Mouse (Mus musculus): ENCODE data around the gene St6galnac5. TPM values are rescaled to one million over a fixed set of nuclear protein-coding genes. Genes with fewer than 3 reads are reported as not detected.

The St6galnac5 gene
- polyA plus RNA-seq, 1 experiment, result not detected

DNA sequence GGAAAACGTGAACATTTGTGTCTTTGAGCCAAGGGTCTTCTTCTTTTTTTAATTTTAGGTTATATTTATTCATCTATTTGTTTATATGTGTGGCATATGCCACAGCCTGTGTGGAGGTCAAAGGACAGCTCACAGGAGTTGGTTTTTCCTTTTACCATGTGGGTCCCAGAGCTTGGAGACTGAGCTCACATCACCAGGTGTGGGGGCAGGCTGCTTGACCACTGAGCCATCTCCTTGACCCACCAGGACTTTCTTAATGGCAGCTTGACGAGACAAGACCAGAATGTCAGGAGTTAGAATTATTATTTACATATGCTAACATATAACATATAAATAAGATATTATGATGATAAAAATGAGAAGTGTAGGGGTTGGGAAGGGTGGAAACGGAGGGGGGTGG, 85.9 kb downstream of the St6galnac5 start:
- Histone ChIP-seq H3K27ac (ENCODE audit: insufficient read depth, low read depth, low read length) (no peak overlapping the region), H3K4me3 (ENCODE audit: insufficient read depth, low read depth, low read length) (no peak overlapping the region), H3K4me1 (ENCODE audit: control insufficient read depth, insufficient read depth, low read length) (no peaks in the 10 kb centered on the region)
- TF ChIP-seq POLR2A (IDR thresholded peaks at IDR 0.05; ENCODE audit: insufficient read depth, low read depth, low read length) (no peak), CTCF (IDR thresholded peaks at IDR 0.05; ENCODE audit: insufficient read depth, low read depth, low read length) (no peak)
- 81% methylated on average over 3 of the region's 3 CpGs for WGBS

DNA sequence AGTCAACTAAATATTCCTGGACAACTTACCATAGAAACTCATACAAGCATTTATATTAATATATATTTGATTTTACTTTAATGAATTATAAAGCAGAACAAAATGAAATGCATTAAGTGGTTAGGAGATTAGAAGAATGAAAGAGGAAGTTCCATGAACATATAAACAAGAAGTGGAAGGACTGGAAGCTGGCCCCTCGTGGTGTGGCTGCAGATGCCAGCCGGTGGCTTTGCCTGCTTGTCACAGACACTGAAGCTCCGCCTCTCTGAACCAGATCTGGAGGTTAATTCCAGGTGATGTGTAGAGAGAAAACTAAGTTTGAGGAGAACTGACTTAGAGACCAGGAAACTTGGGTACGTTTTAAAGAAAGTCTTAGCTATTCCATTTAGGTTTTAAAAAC, 87.1 kb downstream of the St6galnac5 start:
- Histone ChIP-seq H3K27ac (ENCODE audit: insufficient read depth, low read depth, low read length) (no peak overlapping the region), H3K4me3 (ENCODE audit: insufficient read depth, low read depth, low read length) (no peak overlapping the region), H3K4me1 (ENCODE audit: control insufficient read depth, insufficient read depth, low read length) (no peaks in the 10 kb centered on the region)
- TF ChIP-seq CTCF (IDR thresholded peaks at IDR 0.05; ENCODE audit: insufficient read depth, low read depth, low read length) (no peak), POLR2A (IDR thresholded peaks at IDR 0.05; ENCODE audit: insufficient read depth, low read depth, low read length) (no peak)
- WGBS, result 70% methylated on average over 4 of the region's 4 CpGs

DNA sequence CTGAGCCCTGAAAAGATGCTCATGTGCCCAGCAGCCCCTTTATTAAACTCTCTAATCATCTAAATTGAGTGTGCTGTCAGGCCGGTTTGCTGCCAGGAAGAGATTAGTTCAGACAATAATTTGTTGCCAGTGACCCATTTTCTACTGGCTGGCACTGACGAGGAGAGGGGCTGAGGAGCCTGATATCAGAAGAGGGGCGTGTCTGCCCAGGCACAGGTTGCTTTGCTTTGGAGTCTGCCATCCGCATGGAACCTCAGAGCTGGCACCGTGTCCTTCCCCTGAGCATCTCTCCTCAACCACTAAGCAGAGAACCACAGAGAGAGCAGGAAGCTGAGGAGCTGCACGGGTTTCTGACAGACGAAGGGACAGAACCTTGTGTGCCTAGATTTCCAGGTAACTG, 93.9 kb downstream of the St6galnac5 start:
- WGBS, result 77% methylated on average over 7 of the region's 7 CpGs
- no peak for TF ChIP-seq CTCF (IDR thresholded peaks at IDR 0.05; ENCODE audit: insufficient read depth, low read depth, low read length)
- Histone ChIP-seq H3K4me1 (ENCODE audit: control insufficient read depth, insufficient read depth, low read length) (peaks cover 7% of the 10 kb centered on the region), H3K27ac (ENCODE audit: insufficient read depth, low read depth, low read length) (no peak overlapping the region), H3K4me3 (ENCODE audit: insufficient read depth, low read depth, low read length) (no peak overlapping the region)

DNA sequence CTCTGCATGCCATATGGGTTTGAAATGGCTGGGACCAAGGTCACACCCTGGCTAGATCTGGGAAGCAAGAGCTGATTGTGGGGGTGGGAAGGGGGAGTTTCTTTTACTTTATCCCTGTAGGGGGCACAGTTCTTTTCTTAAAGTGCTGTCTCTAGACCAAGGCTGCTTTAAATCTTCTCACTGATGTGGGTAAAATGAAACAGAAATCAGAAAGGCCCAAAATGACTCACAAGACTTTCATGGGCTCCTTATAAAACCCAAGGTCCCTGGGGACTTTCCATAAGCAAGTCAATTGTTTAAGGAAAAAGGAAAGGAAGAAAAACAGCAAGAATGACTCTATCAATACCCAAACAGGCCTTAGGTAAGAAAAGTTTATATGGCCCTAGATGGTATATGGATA, 95.3 kb downstream of the St6galnac5 start:
- Histone ChIP-seq H3K4me1 (ENCODE audit: control insufficient read depth, insufficient read depth, low read length) (peaks cover 7% of the 10 kb centered on the region), H3K27ac (ENCODE audit: insufficient read depth, low read depth, low read length) (no peak overlapping the region), H3K4me3 (ENCODE audit: insufficient read depth, low read depth, low read length) (no peak overlapping the region)
- no peak for TF ChIP-seq CTCF (IDR thresholded peaks at IDR 0.05; ENCODE audit: insufficient read depth, low read depth, low read length)
- TF ChIP-seq POLR2A (IDR thresholded peaks at IDR 0.05; ENCODE audit: insufficient read depth, low read depth, low read length), result no peak

DNA sequence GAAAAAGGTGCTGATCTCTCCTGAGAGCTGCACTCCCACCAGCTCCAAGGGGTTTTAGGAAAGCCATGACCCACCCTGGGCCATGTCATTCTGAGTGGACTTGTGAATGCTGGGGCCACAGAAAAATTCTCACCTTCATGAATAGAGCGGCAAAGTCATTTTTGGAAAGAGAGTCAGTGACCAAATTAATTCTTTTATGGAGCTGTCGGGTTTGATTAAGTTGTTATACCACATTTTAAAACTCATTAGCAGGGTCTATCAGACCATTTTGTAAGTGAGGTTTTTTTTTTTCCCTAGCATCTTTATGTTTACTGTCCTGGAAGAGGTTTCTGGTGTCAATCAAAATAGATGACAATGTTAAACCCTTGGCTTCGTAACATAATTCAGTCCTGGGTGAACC, 98.5 kb downstream of the St6galnac5 start:
- WGBS, result 94% methylated on average over 3 of the region's 3 CpGs

DNA sequence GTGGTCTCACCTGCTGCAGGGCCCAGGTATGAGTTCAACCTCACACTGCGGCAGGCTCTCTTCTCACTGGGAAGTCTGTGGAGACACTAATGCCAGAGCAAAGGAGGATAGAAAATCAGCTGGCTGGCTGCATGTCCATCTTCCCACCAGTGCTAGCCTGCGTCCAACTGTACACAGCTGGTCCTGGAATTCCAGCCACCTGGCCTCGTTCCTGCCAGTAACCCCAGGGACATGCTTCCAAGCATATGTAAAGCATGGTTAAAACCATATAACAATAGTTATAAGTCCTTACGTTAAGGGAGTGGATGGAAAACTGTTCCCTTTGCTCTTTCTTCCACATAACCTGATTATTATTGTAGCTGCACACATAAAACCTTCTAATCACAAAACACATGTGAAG, 100.3 kb downstream of the St6galnac5 start:
- no peak overlapping the region for H3K27ac ChIP-seq (ENCODE audit: insufficient read depth, low read depth, low read length)
- WGBS, result 92% methylated on average over 4 of the region's 4 CpGs

More for the DNA sequence above, 98.5 kb downstream of the St6galnac5 start:
- no peak overlapping the region for H3K27ac ChIP-seq (ENCODE audit: insufficient read depth, low read depth, low read length)
- H3K4me1 ChIP-seq (ENCODE audit: control insufficient read depth, insufficient read depth, low read length), result peaks cover 9% of the 10 kb centered on the region
- TF ChIP-seq CTCF (IDR thresholded peaks at IDR 0.05; ENCODE audit: insufficient read depth, low read depth, low read length) (no peak), POLR2A (IDR thresholded peaks at IDR 0.05; ENCODE audit: insufficient read depth, low read depth, low read length) (no peak)
- no peak overlapping the region for H3K4me3 ChIP-seq (ENCODE audit: insufficient read depth, low read depth, low read length)

DNA sequence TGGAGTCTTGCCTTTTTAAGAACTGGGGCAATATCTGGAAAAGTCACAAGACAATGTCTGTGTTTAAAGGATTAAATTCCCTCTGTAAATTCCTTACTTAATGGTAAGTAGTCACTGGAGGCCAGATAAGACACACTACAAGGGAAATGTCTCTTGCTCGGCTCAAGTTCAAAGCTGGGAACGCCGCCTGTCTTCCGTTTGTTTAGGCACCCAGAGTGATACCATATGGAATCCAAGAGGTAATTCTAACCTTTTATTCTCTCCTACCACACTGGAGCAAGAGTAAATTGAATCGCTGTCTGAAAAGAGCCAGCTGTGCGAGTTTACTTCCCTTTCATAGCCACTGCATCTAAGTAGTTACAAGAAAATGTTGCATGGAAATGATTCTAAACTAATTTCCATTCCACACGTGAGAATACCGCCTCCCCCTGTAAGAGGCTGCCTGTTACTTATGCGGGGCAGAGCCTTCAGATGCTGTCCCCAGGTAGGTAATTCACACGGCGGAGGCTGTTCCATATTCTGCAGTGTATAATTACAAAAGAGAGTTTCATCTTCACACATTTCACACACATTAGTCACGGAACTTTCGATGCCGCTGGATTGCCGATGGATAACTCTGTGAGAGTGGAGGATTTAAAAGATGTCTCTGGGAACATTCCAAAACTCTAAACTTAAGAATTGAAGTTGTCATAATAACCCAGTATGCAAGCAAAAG, 101.8 kb downstream of the St6galnac5 start:
- Histone ChIP-seq H3K27ac (ENCODE audit: insufficient read depth, low read depth, low read length) (no peak overlapping the region), H3K4me1 (ENCODE audit: control insufficient read depth, insufficient read depth, low read length) (peaks cover 7% of the 10 kb centered on the region), H3K4me3 (ENCODE audit: insufficient read depth, low read depth, low read length) (no peak overlapping the region)
- TF ChIP-seq CTCF (IDR thresholded peaks at IDR 0.05; ENCODE audit: insufficient read depth, low read depth, low read length) (no peak), POLR2A (IDR thresholded peaks at IDR 0.05; ENCODE audit: insufficient read depth, low read depth, low read length) (no peak)
- 54% methylated on average over 15 of the region's 15 CpGs for WGBS

More for the DNA sequence above, 100.3 kb downstream of the St6galnac5 start:
- no peak overlapping the region for H3K4me3 ChIP-seq (ENCODE audit: insufficient read depth, low read depth, low read length)
- peaks cover 7% of the 10 kb centered on the region for H3K4me1 ChIP-seq (ENCODE audit: control insufficient read depth, insufficient read depth, low read length)
- TF ChIP-seq CTCF (IDR thresholded peaks at IDR 0.05; ENCODE audit: insufficient read depth, low read depth, low read length), result no peak
- no peak for TF ChIP-seq POLR2A (IDR thresholded peaks at IDR 0.05; ENCODE audit: insufficient read depth, low read depth, low read length)

DNA sequence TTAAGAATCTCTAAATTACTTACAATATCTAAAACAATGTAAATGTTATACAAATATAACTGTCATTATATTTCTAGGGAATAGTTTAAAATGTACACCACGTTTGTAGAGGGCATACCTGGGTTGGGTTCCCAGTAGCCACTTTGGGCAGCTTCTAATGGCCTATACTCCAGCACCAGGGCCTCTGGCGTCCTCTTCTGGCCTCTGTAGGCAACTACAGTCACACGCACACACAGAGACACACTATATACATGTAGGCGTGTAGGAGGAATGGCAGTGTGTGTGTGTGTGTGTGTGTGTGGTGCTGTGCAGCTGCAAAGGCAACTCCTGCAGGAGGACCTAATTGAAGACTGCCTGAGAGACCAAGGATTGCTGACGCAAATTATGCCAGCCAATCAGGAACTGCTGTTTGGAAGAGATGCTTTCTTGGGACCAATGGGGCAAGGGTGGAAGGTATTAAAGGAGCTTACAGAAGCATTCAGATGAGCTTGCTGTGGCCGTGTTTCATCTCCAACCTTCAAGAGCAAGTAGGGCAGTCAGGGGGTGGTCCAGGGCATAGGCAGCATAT, 106.2 kb downstream of the St6galnac5 start:
- no peak for TF ChIP-seq CTCF (IDR thresholded peaks at IDR 0.05; ENCODE audit: insufficient read depth, low read depth, low read length)
- TF ChIP-seq POLR2A (IDR thresholded peaks at IDR 0.05; ENCODE audit: insufficient read depth, low read depth, low read length), result no peak
- WGBS, result 87% methylated on average over 6 of the region's 6 CpGs

DNA sequence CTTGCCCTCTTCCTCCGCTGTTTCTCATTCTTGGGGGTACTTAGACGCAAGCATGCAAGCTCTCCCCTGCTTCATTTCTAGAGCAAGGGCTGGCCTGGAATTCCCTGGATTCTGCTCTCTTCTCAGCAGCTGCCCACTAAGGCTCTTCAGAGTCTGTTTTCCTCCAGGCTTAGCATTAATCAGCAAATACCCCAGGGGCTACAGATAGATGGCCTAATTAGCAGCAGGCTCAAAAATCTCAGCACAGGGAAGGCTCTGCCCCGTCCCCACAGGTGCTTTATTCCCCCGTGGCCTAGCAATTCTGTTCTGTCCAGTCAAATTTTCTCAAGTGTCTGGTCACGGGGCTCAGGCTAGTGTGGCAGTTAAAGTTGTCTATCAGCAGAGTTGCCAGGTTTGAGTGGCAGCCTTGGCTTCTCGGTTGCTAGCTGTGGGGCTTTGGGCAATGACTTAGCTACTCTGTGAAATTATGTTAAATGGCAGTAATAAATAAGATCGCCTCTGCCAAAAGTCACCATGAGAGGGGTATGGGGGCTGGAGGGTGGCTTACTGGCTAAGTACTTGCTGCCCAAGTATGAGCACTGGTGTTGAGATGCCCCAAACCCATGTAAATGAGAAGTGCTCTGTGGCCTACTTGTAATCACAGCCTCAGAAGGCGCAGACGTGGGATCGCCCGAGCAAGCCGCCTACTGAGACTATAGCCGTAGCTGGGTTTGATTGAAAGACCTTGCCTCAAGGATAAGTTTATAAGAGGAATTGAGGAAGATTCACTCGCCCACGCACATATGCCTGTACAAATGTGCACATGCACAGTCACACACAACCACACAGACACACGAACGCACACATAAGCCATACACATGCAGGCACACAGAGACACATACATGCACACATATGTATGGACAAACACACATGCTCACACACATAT, 107.4 kb downstream of the St6galnac5 start:
- Histone ChIP-seq H3K4me3 (ENCODE audit: insufficient read depth, low read depth, low read length) (no peak overlapping the region), H3K27ac (ENCODE audit: insufficient read depth, low read depth, low read length) (no peak overlapping the region), H3K4me1 (ENCODE audit: control insufficient read depth, insufficient read depth, low read length) (peaks cover 2% of the 10 kb centered on the region; the same call in 1 of the 2 replicates)
- 86% methylated on average over 17 of the region's 17 CpGs for WGBS
- TF ChIP-seq CTCF (IDR thresholded peaks at IDR 0.05; ENCODE audit: insufficient read depth, low read depth, low read length) (no peak), POLR2A (IDR thresholded peaks at IDR 0.05; ENCODE audit: insufficient read depth, low read depth, low read length) (no peak)

More for the DNA sequence above, 106.2 kb downstream of the St6galnac5 start:
- no peak overlapping the region for H3K27ac ChIP-seq (ENCODE audit: insufficient read depth, low read depth, low read length)
- no peak overlapping the region for H3K4me3 ChIP-seq (ENCODE audit: insufficient read depth, low read depth, low read length)
- H3K4me1 ChIP-seq (ENCODE audit: control insufficient read depth, insufficient read depth, low read length), result peaks cover 2% of the 10 kb centered on the region; the same call in 1 of the 2 replicates
